Mouse (Mus musculus) central nervous system, embryonic 14 days (tissue): ENCODE measurements around the gene Gm49369. TPM values are rescaled to one million over a fixed set of nuclear protein-coding genes. Genes with fewer than 3 reads are reported as not detected.

Source experiments
- polyA plus RNA-seq: library from polyadenylated mRNA; depleted of rRNA; stranded (reverse); fragments of >200 nt; gene quantifications from 2 replicates; pipeline ENCODE4 v1.2.3, GENCODE M21; 2012; rRNA removed

Gm49369 gene
- polyA plus RNA-seq: 0.59 and 0.71 TPM in 2 replicates

DNA sequence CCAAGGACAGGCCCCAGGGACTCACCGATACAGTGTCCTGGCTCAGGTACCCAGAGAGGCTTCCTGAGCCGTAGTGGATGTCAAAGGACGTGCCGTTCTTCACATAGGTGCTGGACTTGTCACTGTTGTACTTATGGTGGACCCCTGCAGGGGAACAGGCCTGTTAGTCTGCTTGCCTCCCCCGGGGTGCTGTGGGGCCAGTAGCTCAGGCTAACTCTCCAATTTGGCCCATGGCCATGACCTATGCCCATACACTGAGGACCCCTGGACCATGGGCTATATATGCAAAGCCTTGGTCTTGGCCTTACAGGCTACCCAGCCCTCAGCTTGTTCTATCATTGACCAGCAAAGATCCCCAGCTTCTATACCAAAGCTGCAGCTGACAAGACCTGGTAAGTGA lies at the start of gene Gm49369:
Gm49369 (minus strand) TSS at position 101 of the 400 bp plus-strand sequence.

DNA sequence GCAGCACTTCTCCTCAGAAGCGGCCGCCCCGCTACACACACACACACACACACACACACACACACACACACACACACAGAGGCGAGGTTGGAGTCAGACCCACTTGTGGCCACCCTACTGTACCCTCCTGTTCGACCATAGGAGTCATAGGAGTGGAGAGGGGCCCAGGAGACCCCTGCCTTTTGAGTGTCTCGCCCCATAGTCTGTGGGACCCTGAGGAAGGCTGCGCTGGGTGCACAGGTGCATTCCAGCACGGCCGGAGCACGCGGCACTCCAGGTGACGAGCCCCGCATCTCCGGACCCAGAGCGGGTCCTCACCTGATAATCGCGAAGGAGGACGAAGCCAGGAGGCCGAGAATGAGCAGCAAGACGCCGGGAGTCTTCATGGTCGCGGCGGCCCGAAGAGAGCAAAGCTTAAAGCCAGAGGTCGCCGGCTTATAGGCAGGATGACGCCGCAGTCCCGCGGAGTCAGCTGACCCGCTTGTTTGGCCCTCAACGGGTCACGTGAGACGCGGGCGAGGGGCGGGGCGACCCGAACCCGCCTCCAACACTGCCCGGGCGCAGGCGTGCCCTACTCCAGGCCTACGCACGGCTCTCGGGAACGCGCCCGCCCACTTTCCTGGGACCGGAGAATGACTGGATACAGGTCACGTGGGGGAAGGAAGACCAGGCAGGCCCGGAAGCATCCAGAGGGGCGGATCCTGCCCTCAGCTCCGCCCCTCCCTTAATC lies 5.1 kb upstream of the Gm49369 start, which contains the start of gene Ctsd:
Ctsd (minus strand) TSS at position 620 of the 730 bp plus-strand sequence.

DNA sequence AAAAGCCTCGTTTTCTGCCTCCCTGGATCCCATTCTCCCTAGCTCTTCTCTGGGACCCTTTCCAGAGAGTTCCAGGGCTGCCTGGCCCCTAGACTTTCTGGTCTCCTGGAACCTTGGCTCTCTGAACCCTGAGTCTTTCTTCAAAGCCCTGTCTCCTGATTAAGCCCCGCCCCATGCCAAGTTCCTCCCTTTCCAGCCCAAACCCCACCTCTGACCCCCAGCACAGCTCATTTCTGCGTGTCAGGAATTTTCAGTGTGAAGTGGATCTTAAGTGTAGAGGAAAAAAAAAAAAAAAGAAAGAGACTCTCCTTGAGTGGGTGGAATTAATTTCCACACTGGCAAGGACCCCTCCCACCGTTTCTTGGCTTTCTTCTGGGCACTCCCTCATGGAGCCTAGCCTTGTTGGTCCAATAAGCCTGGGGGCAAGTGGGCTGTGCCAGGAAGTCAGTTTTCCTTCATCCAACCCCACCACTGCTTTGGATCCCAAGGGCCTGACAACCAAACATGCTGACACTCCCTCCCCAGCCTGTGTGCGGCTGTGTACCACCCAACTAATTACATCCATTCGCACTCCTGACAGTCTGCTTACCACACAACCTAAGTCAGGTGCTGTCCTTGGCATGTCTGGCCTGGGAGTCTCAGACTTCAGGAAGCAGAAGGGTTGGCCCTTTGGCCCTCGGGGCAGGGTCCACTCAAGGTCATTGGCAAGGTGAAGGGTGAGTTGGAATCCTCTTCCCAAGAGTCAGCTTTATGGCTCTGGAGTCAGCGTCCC lies 8.6 kb downstream of the Gm49369 start, which contains the start of gene Ifitm10:
Ifitm10 (minus strand) TSS at position 113 of the 772 bp plus-strand sequence.

Other genes starting within 250 kb of the Gm49369 start
- not detected in 2 replicates for gene Gm39115, start 246.6 kb downstream of the Gm49369 start, polyA plus RNA-seq
- not detected in 2 replicates for gene Gm45337, start 238.1 kb downstream of the Gm49369 start, polyA plus RNA-seq
- not detected in 2 replicates for gene Gm29735, start 225.6 kb downstream of the Gm49369 start, polyA plus RNA-seq
- gene Gm4553, start 216.9 kb downstream of the Gm49369 start, polyA plus RNA-seq: not detected in 2 replicates
- not detected in 2 replicates for gene Krtap5-2, start 206.7 kb downstream of the Gm49369 start, polyA plus RNA-seq
- gene Gm10153, start 192.3 kb downstream of the Gm49369 start, polyA plus RNA-seq: not detected in 2 replicates
- gene Krtap5-3, start 181.3 kb downstream of the Gm49369 start, polyA plus RNA-seq: not detected in 2 replicates
- gene Gm7579, start 170.8 kb downstream of the Gm49369 start, polyA plus RNA-seq: not detected in 2 replicates
- gene Krtap5-5, start 152.7 kb downstream of the Gm49369 start, polyA plus RNA-seq: not detected in 2 replicates
- gene Gm40460, start 141.6 kb downstream of the Gm49369 start, polyA plus RNA-seq: not detected in 2 replicates
- not detected in 2 replicates for gene Gm2431, start 124.3 kb downstream of the Gm49369 start, polyA plus RNA-seq
- not detected in 2 replicates for gene Gm4559, start 108.3 kb downstream of the Gm49369 start, polyA plus RNA-seq
- not detected in 2 replicates for gene Krtap5-1, start 85.5 kb downstream of the Gm49369 start, polyA plus RNA-seq
- gene Krtap5-4, start 79.1 kb downstream of the Gm49369 start, polyA plus RNA-seq: not detected in 2 replicates
- 2.3 TPM in 2 replicates for gene Ifitm10, start 8.9 kb downstream of the Gm49369 start, polyA plus RNA-seq
- gene Ctsd, start 5.4 kb upstream of the Gm49369 start, polyA plus RNA-seq: 173 and 189 TPM in 2 replicates
- 0.79 TPM in 1 of 2 replicates, not detected in the other for gene Syt8, start 52.2 kb upstream of the Gm49369 start, polyA plus RNA-seq
- 0.74 and 30.3 TPM in 2 replicates for gene Tnni2, start 59.1 kb upstream of the Gm49369 start, polyA plus RNA-seq
- 9.5 and 20.4 TPM in 2 replicates for gene Lsp1, start 78.1 kb upstream of the Gm49369 start, polyA plus RNA-seq
- 1.0 and 22.7 TPM in 2 replicates for gene Tnnt3, start 116.2 kb upstream of the Gm49369 start, polyA plus RNA-seq
- 79.9 and 82.3 TPM in 2 replicates for gene Mrpl23, start 150.0 kb upstream of the Gm49369 start, polyA plus RNA-seq